Mouse (Mus musculus) ES-Bruce4 (cell line): ENCODE data around the gene Pi4k2b.

Experiments used
- EP300 ChIP-seq: IDR thresholded peaks from 2 replicates; pipeline ENCODE4 v1.6.1; 2011; ENCODE audit warnings: low read depth, low read length; ENCODE audit not compliant: insufficient read depth
- POLR2A ChIP-seq: IDR thresholded peaks from one replicate; pipeline ENCODE4 v1.8.1; 2011; ENCODE audit warnings: low read length; ENCODE audit not compliant: insufficient read depth

GRCm38 (mm10) chr5:52742112-52742813 is 889 bp downstream of the Pi4k2b start:
- no peak for TF ChIP-seq EP300
- no peak for TF ChIP-seq POLR2A
